Mouse (Mus musculus) limb, embryonic 13.5 days (tissue): ENCODE measurements at regions not wholly inside any gene's neighbourhood (a gene's known extent, or its start where the extent isn't known, plus 50 kb on each side); places are given as distances from the start of the nearest gene placed in this dataset.

Experiments
- ATAC-seq: fragments of 200-750 bp; cut with Nextera tagmentation; 2 replicates; pipeline ENCODE4 v1.8.0; 2017; ENCODE audit warnings: low read depth, moderate number of reproducible peaks, moderate TSS enrichment; ENCODE audit not compliant: low FRiP score
- H3K27ac ChIP-seq: fragments of 300-500 bp; sonication (generic); 2 replicates; pipeline ENCODE4 v1.5.1; 2015; ENCODE audit warnings: inconsistent platforms, mild to moderate bottlenecking, moderate library complexity
- H3K27me3 ChIP-seq: fragments of 300-500 bp; sonication (generic); 2 replicates; pipeline ENCODE4 v1.6.1; 2015; ENCODE audit warnings: mild to moderate bottlenecking, inconsistent platforms
- H3K36me3 ChIP-seq: fragments of 300-500 bp; sonication (generic); 2 replicates; pipeline ENCODE4 v1.6.1; 2015; ENCODE audit warnings: inconsistent platforms, mild to moderate bottlenecking, moderate library complexity
- H3K4me1 ChIP-seq: fragments of 300-500 bp; sonication (generic); 2 replicates; pipeline ENCODE4 v1.6.1; 2015; ENCODE audit warnings: inconsistent platforms
- H3K4me2 ChIP-seq: fragments of 300-500 bp; sonication (generic); replicated peaks from 2 replicates; pipeline ENCODE4 v1.6.1; 2015; ENCODE audit warnings: inconsistent platforms, mild to moderate bottlenecking, moderate library complexity
- H3K4me3 ChIP-seq: fragments of 300-500 bp; sonication (generic); 2 replicates; pipeline ENCODE4 v1.5.1; 2015; ENCODE audit warnings: moderate library complexity, mild to moderate bottlenecking, inconsistent platforms
- H3K9ac ChIP-seq: fragments of 300-500 bp; sonication (generic); 2 replicates; pipeline ENCODE4 v1.6.1; 2015; ENCODE audit warnings: mild to moderate bottlenecking, inconsistent platforms
- H3K9me3 ChIP-seq: fragments of 300-500 bp; sonication (generic); 2 replicates; pipeline ENCODE4 v1.6.1; 2016; ENCODE audit warnings: inconsistent platforms
- WGBS: fragments of 180-500 bp; shearing (Covaris S2); methylation state at CpG from one replicate; pipeline ENCODE4 v1.1.7; 2015; 5-methylcytosine and 5-hydroxymethylcytosine counted together

DNA sequence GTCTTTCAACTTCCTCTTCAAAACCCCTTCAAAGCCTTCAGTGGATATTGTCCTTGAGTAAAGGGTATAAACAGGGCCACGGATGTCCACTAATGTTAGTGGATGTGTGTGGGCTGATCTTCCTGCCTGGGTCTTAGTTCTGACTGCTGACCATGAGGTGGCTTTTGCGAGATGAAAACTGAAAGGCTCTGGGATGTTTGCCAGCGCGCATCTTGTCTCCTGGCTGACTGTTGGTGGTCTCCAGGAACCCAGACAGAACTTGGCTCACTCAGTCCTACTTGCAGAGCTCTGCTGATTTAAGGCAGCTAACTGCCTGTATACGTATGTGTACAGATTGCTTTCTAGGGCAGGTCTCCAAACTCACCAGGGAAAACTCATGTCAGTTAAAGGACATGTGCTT is 125.5 kb upstream of the Prdm1 start:
- 71% methylated on average over 5 of the region's 5 CpGs for WGBS
- Histone ChIP-seq H3K4me3 (no peak overlapping the region), H3K27ac (no peak overlapping the region), H3K4me1 (no peaks in the 10 kb centered on the region), H3K9me3 (no peaks in the 10 kb centered on the region), H3K36me3 (no peaks in the 10 kb centered on the region), H3K9ac (no peak overlapping the region), H3K27me3 (no peaks in the 10 kb centered on the region), H3K4me2 (no peak overlapping the region)
- no peak for ATAC-seq

DNA sequence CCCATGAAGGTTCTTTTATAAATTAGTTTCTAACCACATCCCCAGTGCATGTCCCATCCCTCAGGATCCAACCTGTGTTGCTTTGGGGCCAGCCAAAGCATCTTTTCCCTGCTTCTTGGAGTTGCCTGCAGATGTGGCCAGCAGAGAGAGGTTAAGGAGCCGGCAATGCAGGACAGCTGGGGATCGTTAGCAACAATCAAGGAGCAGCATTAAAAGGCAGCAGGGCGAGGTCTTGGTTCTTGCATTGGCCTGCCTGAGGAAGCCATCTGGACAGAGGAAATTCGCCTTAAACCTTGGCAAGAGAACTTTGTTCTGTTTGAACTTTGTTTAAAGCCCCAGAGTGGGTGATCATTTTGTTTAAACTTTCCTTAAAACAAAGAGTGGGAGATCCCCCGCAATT is 118.7 kb upstream of the Prdm1 start:
- no peak overlapping the region for H3K27ac ChIP-seq
- H3K4me2 ChIP-seq: no peak overlapping the region
- H3K27me3 ChIP-seq: no peaks in the 10 kb centered on the region
- no peak overlapping the region for H3K4me3 ChIP-seq
- no peaks in the 10 kb centered on the region for H3K9me3 ChIP-seq
- H3K36me3 ChIP-seq: no peaks in the 10 kb centered on the region
- no peak for ATAC-seq
- 11% methylated on average over 5 of the region's 5 CpGs for WGBS
- H3K9ac ChIP-seq: no peak overlapping the region
- H3K4me1 ChIP-seq: no peaks in the 10 kb centered on the region

- no peak for ATAC-seq
- whole genome bisulfite sequencing: 57% methylated on average over 5 of the region's 5 CpGs
- Histone ChIP-seq H3K4me3 (no peak overlapping the region), H3K9ac (no peak overlapping the region), H3K4me2 (no peak overlapping the region), H3K27me3 (no peaks in the 10 kb centered on the region), H3K9me3 (no peaks in the 10 kb centered on the region), H3K36me3 (no peaks in the 10 kb centered on the region), H3K27ac (no peak overlapping the region), H3K4me1 (no peaks in the 10 kb centered on the region)
These were observed 118.3 kb upstream of the Prdm1 start for GRCm38 (mm10) chr10:44646615-44647014.

DNA sequence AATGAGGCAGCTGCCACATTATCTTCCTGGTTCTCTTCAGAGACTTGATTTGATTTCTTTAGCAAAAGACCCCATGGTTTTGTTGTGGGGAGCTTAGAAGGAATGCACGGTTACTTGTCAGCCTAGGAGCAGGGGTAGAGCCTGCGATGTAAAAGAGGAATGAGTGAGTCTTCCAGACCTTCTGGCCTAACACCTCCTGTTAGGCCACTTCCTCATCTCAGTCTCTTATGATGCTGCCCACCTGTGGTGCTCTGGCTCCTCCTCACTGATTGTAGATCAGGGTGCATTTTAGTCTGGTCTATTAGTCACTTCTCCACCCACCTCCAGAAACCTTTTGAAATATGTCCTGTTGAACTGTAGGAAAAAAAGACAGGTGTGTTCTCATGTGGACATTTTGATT is 113.3 kb upstream of the Prdm1 start:
- H3K36me3 ChIP-seq: no peaks in the 10 kb centered on the region
- no peaks in the 10 kb centered on the region for H3K4me1 ChIP-seq
- no peak overlapping the region for H3K4me2 ChIP-seq
- no peaks in the 10 kb centered on the region for H3K9me3 ChIP-seq
- H3K27me3 ChIP-seq: no peaks in the 10 kb centered on the region
- no peak overlapping the region for H3K27ac ChIP-seq
- H3K4me3 ChIP-seq: no peak overlapping the region
- H3K9ac ChIP-seq: no peak overlapping the region
- 94% methylated on average over 2 of the region's 2 CpGs for WGBS
- no peak for ATAC-seq

DNA sequence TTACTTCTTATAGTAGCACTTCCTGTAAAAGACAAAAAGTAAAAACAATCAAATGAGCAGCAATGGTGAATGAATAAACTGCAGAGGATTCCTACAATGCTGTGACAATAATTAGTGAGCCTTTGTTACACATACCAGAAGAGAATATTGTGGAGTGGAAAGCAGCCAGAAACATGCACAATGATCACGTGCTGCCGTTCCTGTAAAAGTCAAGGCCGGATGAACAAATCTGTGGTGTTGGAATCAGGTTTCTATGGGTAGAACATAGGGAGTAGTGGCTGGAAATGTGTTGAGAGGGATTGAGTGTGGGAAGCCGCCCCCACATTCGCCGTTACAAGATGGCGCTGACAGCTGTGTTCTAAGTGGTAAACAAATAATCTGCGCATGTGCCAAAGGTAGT is 112.3 kb upstream of the Prdm1 start:
- Histone ChIP-seq H3K27me3 (no peaks in the 10 kb centered on the region), H3K9ac (no peak overlapping the region), H3K36me3 (no peaks in the 10 kb centered on the region), H3K4me3 (no peak overlapping the region), H3K9me3 (no peaks in the 10 kb centered on the region), H3K27ac (no peak overlapping the region), H3K4me1 (no peaks in the 10 kb centered on the region), H3K4me2 (no peak overlapping the region)
- 95% methylated on average over 8 of the region's 8 CpGs for WGBS
- no peak for ATAC-seq

DNA sequence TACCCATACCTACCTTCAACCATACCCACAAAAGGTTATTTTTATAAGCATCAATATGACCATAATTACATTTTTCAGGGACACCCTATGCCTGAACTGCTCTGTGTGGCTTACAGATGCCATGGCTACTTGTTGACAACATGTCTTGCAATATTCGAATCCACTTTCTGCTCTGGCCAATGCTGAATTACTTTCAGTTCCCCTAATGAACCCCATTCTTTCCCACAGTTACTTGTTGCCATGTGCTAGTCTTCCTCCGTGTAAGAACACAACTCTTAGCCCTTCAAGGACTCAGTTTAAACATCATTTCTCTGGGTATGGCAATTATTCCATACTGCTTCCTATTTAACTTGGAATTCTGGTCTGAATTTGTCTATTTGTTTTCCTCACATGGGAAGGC is 110.4 kb upstream of the Prdm1 start:
- no peaks in the 10 kb centered on the region for H3K27me3 ChIP-seq
- no peak overlapping the region for H3K9ac ChIP-seq
- WGBS: 85% methylated on average over 2 of the region's 2 CpGs

GRCm38 (mm10) chr10:44636786-44637185 is 108.5 kb upstream of the Prdm1 start:
- WGBS: 82% methylated on average over 3 of the region's 3 CpGs
- H3K4me2 ChIP-seq: no peak overlapping the region
- H3K4me3 ChIP-seq: no peak overlapping the region
- H3K9me3 ChIP-seq: no peaks in the 10 kb centered on the region
- H3K36me3 ChIP-seq: no peaks in the 10 kb centered on the region
- H3K27ac ChIP-seq: no peak overlapping the region
- no peaks in the 10 kb centered on the region for H3K27me3 ChIP-seq
- H3K9ac ChIP-seq: no peak overlapping the region
- no peak for ATAC-seq
- H3K4me1 ChIP-seq: no peaks in the 10 kb centered on the region

More for the DNA sequence above, 110.4 kb upstream of the Prdm1 start:
- Histone ChIP-seq H3K4me3 (no peak overlapping the region), H3K27ac (no peak overlapping the region), H3K9me3 (no peaks in the 10 kb centered on the region), H3K4me2 (no peak overlapping the region), H3K4me1 (no peaks in the 10 kb centered on the region), H3K36me3 (no peaks in the 10 kb centered on the region)
- ATAC-seq: no peak

DNA sequence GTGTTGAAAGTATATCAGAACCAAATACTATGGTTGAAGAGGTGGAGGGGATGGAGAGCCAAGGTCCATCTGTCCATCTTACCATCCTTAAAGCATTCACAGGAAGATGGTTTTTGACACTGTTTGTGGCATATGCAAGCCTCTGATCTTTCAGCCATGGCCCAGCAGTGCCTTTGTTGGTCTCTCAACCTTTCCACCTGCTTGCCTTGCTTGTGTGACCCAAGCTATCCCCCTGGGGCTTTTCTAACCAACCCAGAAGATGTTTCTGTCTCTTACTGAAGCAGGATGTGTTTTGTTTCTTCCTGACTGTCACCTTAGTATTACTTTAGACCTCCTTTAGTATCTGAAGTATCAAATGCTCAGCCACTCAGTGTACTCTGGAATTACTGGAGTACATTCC is 107.8 kb upstream of the Prdm1 start:
- H3K9ac ChIP-seq: no peak overlapping the region
- no peaks in the 10 kb centered on the region for H3K36me3 ChIP-seq
- H3K27me3 ChIP-seq: no peaks in the 10 kb centered on the region
- no peak overlapping the region for H3K4me2 ChIP-seq
- H3K4me1 ChIP-seq: no peaks in the 10 kb centered on the region
- no peaks in the 10 kb centered on the region for H3K9me3 ChIP-seq
- H3K4me3 ChIP-seq: no peak overlapping the region
- H3K27ac ChIP-seq: no peak overlapping the region
- no peak for ATAC-seq

DNA sequence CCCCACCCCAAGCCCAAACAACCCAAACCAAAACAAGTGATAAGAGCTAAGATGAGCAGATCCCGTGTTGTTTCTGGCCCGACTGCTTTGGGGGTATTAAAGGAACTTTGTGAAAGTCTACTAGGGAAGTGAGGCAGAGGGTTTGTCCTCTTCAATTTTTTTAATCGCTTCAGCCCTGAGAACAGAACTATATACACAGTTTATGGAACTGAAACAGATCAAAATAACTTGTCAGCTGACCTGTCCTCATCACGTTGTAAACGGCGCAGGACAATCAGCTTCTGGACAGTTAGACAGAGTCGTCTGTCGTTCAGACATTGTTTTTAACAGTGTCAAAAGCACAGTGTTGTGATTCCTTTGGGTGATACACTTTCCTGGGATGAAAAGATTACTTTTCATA is 103.3 kb upstream of the Prdm1 start:
- whole genome bisulfite sequencing: 79% methylated on average over 8 of the region's 8 CpGs
- no peaks in the 10 kb centered on the region for H3K27me3 ChIP-seq
- H3K4me1 ChIP-seq: 0 out of 2 replicates have a peak, but pooled peaks cover 5% of the 10 kb centered on the region
- no peak overlapping the region for H3K4me3 ChIP-seq
- H3K4me2 ChIP-seq: no peak overlapping the region
- H3K36me3 ChIP-seq: no peaks in the 10 kb centered on the region
- H3K9ac ChIP-seq: no peak overlapping the region
- no peak overlapping the region for H3K27ac ChIP-seq
- H3K9me3 ChIP-seq: no peaks in the 10 kb centered on the region
- no peak for ATAC-seq

- Histone ChIP-seq H3K4me3 (0 out of 2 replicates have a peak overlapping the region, but pooled peaks have one; percentile 6), H3K4me2 (peak overlapping the region; percentile 48), H3K27me3 (no peaks in the 10 kb centered on the region), H3K4me1 (0 out of 2 replicates have a peak, but pooled peaks cover 5% of the 10 kb centered on the region), H3K9ac (no peak overlapping the region), H3K9me3 (no peaks in the 10 kb centered on the region), H3K27ac (no peak overlapping the region), H3K36me3 (no peaks in the 10 kb centered on the region)
- WGBS: 24% methylated on average over 13 of the region's 13 CpGs
- no peak for ATAC-seq
These were observed 102.2 kb upstream of the Prdm1 start for GRCm38 (mm10) chr10:44630485-44630884.

GRCm38 (mm10) chr10:44628387-44628786 is 100.1 kb upstream of the Prdm1 start:
- no peak for ATAC-seq
- Histone ChIP-seq H3K27me3 (no peaks in the 10 kb centered on the region), H3K27ac (no peak overlapping the region), H3K4me3 (no peak overlapping the region), H3K4me1 (0 out of 2 replicates have a peak, but pooled peaks cover 5% of the 10 kb centered on the region), H3K36me3 (no peaks in the 10 kb centered on the region), H3K9me3 (no peaks in the 10 kb centered on the region), H3K9ac (no peak overlapping the region), H3K4me2 (no peak overlapping the region)
- WGBS: 84% methylated on average over 3 of the region's 3 CpGs

DNA sequence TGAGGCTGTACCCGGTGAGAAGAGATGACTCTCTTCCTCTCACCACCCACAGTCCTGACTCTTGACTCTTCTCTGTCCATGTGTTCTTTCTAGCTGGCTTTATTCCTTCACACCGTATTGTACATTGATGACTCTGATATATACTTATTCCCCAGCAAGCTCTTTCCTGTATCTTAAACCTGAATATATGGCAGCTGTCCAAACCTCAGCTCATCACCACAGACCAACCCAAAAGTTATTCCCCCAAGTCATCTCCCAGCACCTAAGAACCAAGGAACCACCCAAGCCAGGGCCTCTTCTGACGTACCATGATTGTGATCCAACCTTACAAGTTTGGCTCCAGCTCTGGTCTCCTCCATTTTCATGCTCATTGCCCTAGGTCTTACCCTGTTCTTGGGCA is 99.1 kb upstream of the Prdm1 start:
- Histone ChIP-seq H3K4me3 (no peak overlapping the region), H3K4me1 (0 out of 2 replicates have a peak, but pooled peaks cover 5% of the 10 kb centered on the region), H3K27ac (no peak overlapping the region), H3K9me3 (no peaks in the 10 kb centered on the region), H3K9ac (no peak overlapping the region), H3K27me3 (no peaks in the 10 kb centered on the region), H3K4me2 (no peak overlapping the region), H3K36me3 (no peaks in the 10 kb centered on the region)
- no peak for ATAC-seq
- WGBS: 96% methylated on average over 3 of the region's 3 CpGs

DNA sequence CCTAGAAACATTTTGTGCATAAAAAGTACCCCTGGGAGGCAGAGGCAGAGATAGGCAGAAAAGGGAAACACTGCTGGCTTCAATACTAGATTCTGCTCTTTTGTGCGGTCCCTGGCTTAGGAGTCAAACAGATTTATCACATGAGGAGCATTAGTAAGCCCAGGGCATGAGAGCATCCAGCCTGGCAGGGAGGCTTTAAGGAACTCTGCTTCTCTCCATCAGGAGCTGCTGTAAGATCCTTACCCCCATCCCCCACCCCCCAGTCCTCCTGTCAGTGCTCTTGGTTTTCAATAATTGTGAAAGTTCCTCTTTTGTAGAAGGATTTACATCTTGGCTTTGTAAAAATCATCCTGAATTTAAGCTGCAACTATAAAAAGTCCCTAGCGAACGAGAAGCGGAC is 97.2 kb upstream of the Prdm1 start:
- Histone ChIP-seq H3K36me3 (no peaks in the 10 kb centered on the region), H3K4me2 (no peak overlapping the region), H3K9ac (no peak overlapping the region), H3K4me1 (0 out of 2 replicates have a peak, but pooled peaks cover 2% of the 10 kb centered on the region), H3K27ac (no peak overlapping the region), H3K27me3 (no peaks in the 10 kb centered on the region), H3K9me3 (no peaks in the 10 kb centered on the region), H3K4me3 (no peak overlapping the region)
- no peak for ATAC-seq
- WGBS: 67% methylated on average over 4 of the region's 4 CpGs
